Mouse (Mus musculus): ENCODE results near the gene Slc1a4.

DNA sequence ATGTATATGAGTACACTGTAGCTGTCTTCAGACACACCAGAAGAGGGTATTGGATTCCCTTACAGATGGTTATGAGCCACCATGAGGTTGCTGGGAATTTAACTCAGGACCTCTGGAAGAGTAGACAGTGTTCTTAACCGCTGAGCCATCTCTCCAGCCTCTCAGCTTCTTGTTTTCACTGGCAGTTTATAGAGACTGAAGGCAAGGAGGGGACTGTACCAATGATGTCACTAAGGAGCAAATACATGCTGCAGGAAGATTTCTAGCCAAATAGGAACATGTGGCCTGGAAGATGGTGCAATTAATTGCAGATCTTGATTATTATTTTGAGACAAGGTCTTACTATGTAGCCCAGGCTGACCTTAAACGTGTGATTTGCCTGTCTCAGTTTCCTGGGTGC, 55.4 kb downstream of the Slc1a4 start:
- TF ChIP-seq CTCF (IDR thresholded peaks at IDR 0.05; ENCODE audit: borderline replicate concordance, extremely low read depth, insufficient read depth, insufficient read length) (no peak), POLR2A (IDR thresholded peaks at IDR 0.05; ENCODE audit: borderline replicate concordance, extremely low read depth, insufficient read depth, insufficient read length, poor library complexity, severe bottlenecking) (no peak)

Measured in brain, embryonic 14.5 days (tissue).